Comparison of ENCODE assay signal across 14 mouse cellular contexts in genomic region chr16:89928611-89929010, GRCm38 (mm10).
DNase-seq lines count a peak whose midpoint lies in the region; TF ChIP-seq lines count a peak whose summit lies in the region.
"Had no signal": no experiment of that assay in that cellular context is flagged by ENCODE, and none has a peak within 500 bp of the region (broad histone marks: within the 10 kb centered on the region; RNA-seq: fewer than 3 reads in every experiment).

No protein-coding gene starts in this region.

- DNase-seq in cerebellum, postnatal 14 days: peak; percentile 47 to 55
- DNase-seq in cerebellum, adult 11 months: no peak
- DNase-seq in layer of hippocampus, adult 2 months (ENCODE audit: low spot score in 2 of 2): no peak
- no peak for DNase-seq in layer of hippocampus, adult 11-12 months (ENCODE audit: low spot score)
- DNase-seq in embryo, embryonic 11 days: no peak
- DNase-seq: adrenal gland, adult 2 months; adrenal gland, postnatal 10 days; adrenal gland, postnatal 25 days; cerebellum, adult 11-12 months had no signal

- H3K4me3 ChIP-seq in layer of hippocampus, adult 2 months: no peak overlapping the region
- H3K4me3 ChIP-seq: embryonic facial prominence, embryonic 13.5 days; embryonic facial prominence, embryonic 15.5 days; erythroblast, embryonic 14.5 days; forebrain, embryonic 10.5 days; forebrain, embryonic 12.5 days had no signal

- TF ChIP-seq CTCF in layer of hippocampus, adult 2 months (conservative IDR thresholded peaks at IDR 0.05): no peak

- peak overlapping the region; percentile 1; the same call in 1 of the 2 replicates for H3K27ac ChIP-seq in layer of hippocampus, adult 2 months
- H3K27ac ChIP-seq: embryonic facial prominence, embryonic 13.5 days; embryonic facial prominence, embryonic 15.5 days; forebrain, embryonic 10.5 days; forebrain, embryonic 12.5 days had no signal

Comparison
In these comparisons a context has a peak if more than half of its experiments do, and no peak if none do; other contexts are left out.
1. DNase-seq: peak in cerebellum, postnatal 14 days (2 of 2); none in cerebellum, adult 11 months (single experiment), layer of hippocampus, adult 2 months (0 of 2), layer of hippocampus, adult 11-12 months (single experiment) and embryo, embryonic 11 days (single experiment).